Mouse (Mus musculus) olfactory bulb, adult 2 months (tissue): ENCODE data around the gene Auts2. TPM values are rescaled to one million over a fixed set of nuclear protein-coding genes. Genes with fewer than 3 reads are reported as not detected.

Experiments
- H3K27ac ChIP-seq: fragments of 200-500 bp; 2 replicates; pipeline ENCODE4 v1.5.1; 2012; ENCODE audit warnings: low read depth, low read length; ENCODE audit not compliant: insufficient read depth
- H3K4me1 ChIP-seq: fragments of 200-500 bp; 2 replicates; pipeline ENCODE4 v1.6.1; 2012; ENCODE audit warnings: low read length; ENCODE audit not compliant: control insufficient read depth, insufficient read depth
- H3K4me3 ChIP-seq: fragments of 200-500 bp; 2 replicates; pipeline ENCODE4 v1.5.1; 2012; ENCODE audit warnings: mild to moderate bottlenecking, low read depth, low read length, moderate library complexity; ENCODE audit not compliant: insufficient read depth
- CTCF ChIP-seq: fragments of 200-500 bp; IDR thresholded peaks from 2 replicates; pipeline ENCODE4 v1.5.1; 2012; ENCODE audit warnings: low read depth, mild to moderate bottlenecking, low read length, moderate library complexity; ENCODE audit not compliant: insufficient read depth
- POLR2A ChIP-seq: fragments of 200-500 bp; IDR thresholded peaks from 2 replicates; pipeline ENCODE4 v1.6.1; 2012; ENCODE audit warnings: mild to moderate bottlenecking, low read depth, low read length, moderate library complexity; ENCODE audit not compliant: insufficient read depth
- WGBS: fragments of 180-500 bp; shearing (Covaris S2); methylation state at CpG from one replicate; pipeline ENCODE4 v1.1.7; 2018; 5-methylcytosine and 5-hydroxymethylcytosine counted together
- polyA plus RNA-seq: library from polyadenylated mRNA; stranded (reverse); fragments of >200 nt; gene quantifications from 2 replicates; pipeline ENCODE4 v1.2.4, GENCODE M21; 2012; ENCODE audit warnings: low replicate concordance; ENCODE audit not compliant: missing spikeins, insufficient read depth, insufficient read length

Auts2 gene
- polyA plus RNA-seq, 1 experiment = not detected

GRCm38 (mm10) chr5:132290606-132291535 is 252.3 kb downstream of the Auts2 start:
- WGBS = 40% methylated on average over 13 of the region's 13 CpGs
- Histone ChIP-seq H3K27ac (no peak overlapping the region), H3K4me3 (no peak overlapping the region), H3K4me1 (peaks cover 8% of the 10 kb centered on the region)
- no peak for TF ChIP-seq POLR2A

GRCm38 (mm10) chr5:132283741-132284140 is 259.4 kb downstream of the Auts2 start:
- Histone ChIP-seq H3K4me1 (peaks cover 3% of the 10 kb centered on the region), H3K4me3 (no peak overlapping the region), H3K27ac (no peak overlapping the region)
- 43% methylated on average over 3 of the region's 3 CpGs for WGBS
- no peak for TF ChIP-seq POLR2A
- no peak for TF ChIP-seq CTCF

- TF ChIP-seq POLR2A (no peak), CTCF (no peak)
- Histone ChIP-seq H3K27ac (no peak overlapping the region), H3K4me3 (no peak overlapping the region), H3K4me1 (peaks cover 15% of the 10 kb centered on the region; the same call in 1 of the 2 replicates)
- WGBS = 30% methylated on average over 15 of the region's 15 CpGs
Observed at GRCm38 (mm10) chr5:132274098-132274898, 268.8 kb downstream of the Auts2 start.

- Histone ChIP-seq H3K27ac (no peak overlapping the region), H3K4me3 (no peak overlapping the region), H3K4me1 (peaks cover 11% of the 10 kb centered on the region; the same call in 1 of the 2 replicates)
- 74% methylated on average over 4 of the region's 4 CpGs for WGBS
- TF ChIP-seq CTCF = no peak
- no peak for TF ChIP-seq POLR2A
Observed at GRCm38 (mm10) chr5:132272132-132272531, 271.0 kb downstream of the Auts2 start.

GRCm38 (mm10) chr5:132270896-132271295 is 272.2 kb downstream of the Auts2 start:
- Histone ChIP-seq H3K4me1 (peaks cover 13% of the 10 kb centered on the region; the same call in 1 of the 2 replicates), H3K27ac (no peak overlapping the region), H3K4me3 (no peak overlapping the region)
- WGBS = 61% methylated on average over 1 of the region's 1 CpGs
- TF ChIP-seq CTCF (no peak), POLR2A (no peak)

- Histone ChIP-seq H3K27ac (no peak overlapping the region), H3K4me3 (no peak overlapping the region), H3K4me1 (peaks cover 13% of the 10 kb centered on the region; the same call in 1 of the 2 replicates)
- 91% methylated on average over 3 of the region's 3 CpGs for WGBS
- TF ChIP-seq CTCF (no peak), POLR2A (no peak)
Observed at GRCm38 (mm10) chr5:132270074-132270473, 273.1 kb downstream of the Auts2 start.

GRCm38 (mm10) chr5:132268351-132268967 is 274.7 kb downstream of the Auts2 start:
- WGBS = 57% methylated on average over 6 of the region's 6 CpGs
- no peak overlapping the region for H3K4me3 ChIP-seq
- no peak overlapping the region for H3K27ac ChIP-seq
- TF ChIP-seq CTCF (no peak), POLR2A (no peak)
- H3K4me1 ChIP-seq = peaks cover 11% of the 10 kb centered on the region; the same call in 1 of the 2 replicates

- Histone ChIP-seq H3K27ac (no peak overlapping the region), H3K4me3 (no peak overlapping the region), H3K4me1 (peaks cover 2% of the 10 kb centered on the region; the same call in 1 of the 2 replicates)
- TF ChIP-seq POLR2A (no peak), CTCF (no peak)
- WGBS = 33% methylated on average over 1 of the region's 1 CpGs
Observed at GRCm38 (mm10) chr5:132265015-132265414, 278.1 kb downstream of the Auts2 start.
